9 mouse cellular contexts compared by ENCODE assay signal in genomic region chr11:117993190-117994175, GRCm38 (mm10). TPM values are rescaled to one million over a fixed set of nuclear protein-coding genes. Genes with fewer than 3 reads are reported as not detected.
DNase-seq lines count a peak whose midpoint lies in the region; ATAC-seq and TF ChIP-seq lines count a peak whose summit lies in the region.
"Had no signal": no experiment of that assay in that cellular context is flagged by ENCODE, and none has a peak within 500 bp of the region (broad histone marks: within the 10 kb centered on the region; RNA-seq: fewer than 3 reads in every experiment).

No protein-coding gene starts in this region.

- no peak for TF ChIP-seq CTCF in spleen, adult 2 months (IDR thresholded peaks at IDR 0.05; ENCODE audit: extremely low read depth, insufficient read depth, insufficient read length, insufficient replicate concordance)

- TF ChIP-seq POLR2A in spleen, adult 2 months (IDR thresholded peaks at IDR 0.05; ENCODE audit: low read depth, low read length) = no peak

- ATAC-seq in heart, embryonic 15.5 days (replicated peaks; ENCODE audit: insufficient number of reproducible peaks, insufficient read depth, low FRiP score, low read depth) = no peak
- ATAC-seq in liver, embryonic 12.5 days = no peak

- no peaks in the 10 kb centered on the region for H3K27me3 ChIP-seq in heart, embryonic 15.5 days
- no peaks in the 10 kb centered on the region for H3K27me3 ChIP-seq in spleen, adult 2 months (ENCODE audit: control insufficient read depth, insufficient read depth, low read length)
- H3K27me3 ChIP-seq in liver, embryonic 12.5 days (replicated peaks) = no peaks in the 10 kb centered on the region
- H3K27me3 ChIP-seq in forebrain, embryonic 10.5 days (ENCODE audit: poor library complexity, severe bottlenecking) = no peaks in the 10 kb centered on the region

- H3K4me1 ChIP-seq in heart, embryonic 15.5 days (replicated peaks) = peaks cover 71% of the 10 kb centered on the region
- peaks cover 21% of the 10 kb centered on the region; the same call in 1 of the 2 replicates for H3K4me1 ChIP-seq in spleen, adult 2 months (ENCODE audit: control insufficient read depth, insufficient read depth, insufficient read length)
- H3K4me1 ChIP-seq in liver, embryonic 12.5 days = peaks cover 88% of the 10 kb centered on the region
- peaks cover 80% of the 10 kb centered on the region for H3K4me1 ChIP-seq in forebrain, embryonic 10.5 days

- H3K27ac ChIP-seq in heart, embryonic 15.5 days = peak overlapping the region; percentile 81
- H3K27ac ChIP-seq in spleen, adult 2 months (ENCODE audit: insufficient read depth, low read length) = peak overlapping the region; percentile 16; the same call in 1 of the 2 replicates
- peak overlapping the region; percentile 57 for H3K27ac ChIP-seq in liver, embryonic 12.5 days
- H3K27ac ChIP-seq in forebrain, embryonic 10.5 days = no peak overlapping the region

- intact Hi-C loops in heart, postnatal 14 days (cut with DNase I) = no loop called here

- H3K4me3 ChIP-seq in heart, embryonic 15.5 days = no peak overlapping the region
- no peak overlapping the region for H3K4me3 ChIP-seq in spleen, adult 2 months (ENCODE audit: extremely low read depth, insufficient read depth, insufficient read length)
- H3K4me3 ChIP-seq in liver, embryonic 12.5 days = no peak overlapping the region
- no peak overlapping the region for H3K4me3 ChIP-seq in forebrain, embryonic 10.5 days

- 0 out of 2 replicates have a peak overlapping the region, but pooled peaks have one; percentile 23 for H3K9ac ChIP-seq in heart, embryonic 15.5 days
- peak overlapping the region; percentile 35 for H3K9ac ChIP-seq in liver, embryonic 12.5 days

- H3K9me3 ChIP-seq in heart, embryonic 15.5 days (replicated peaks) = no peaks in the 10 kb centered on the region
- no peaks in the 10 kb centered on the region for H3K9me3 ChIP-seq in liver, embryonic 12.5 days (replicated peaks)
- no peaks in the 10 kb centered on the region for H3K9me3 ChIP-seq in forebrain, embryonic 10.5 days

- no peaks in the 10 kb centered on the region for H3K36me3 ChIP-seq in heart, embryonic 15.5 days
- H3K36me3 ChIP-seq in spleen, adult 2 months (ENCODE audit: control insufficient read depth, insufficient read depth, low read length) = no peaks in the 10 kb centered on the region
- peaks cover 20% of the 10 kb centered on the region for H3K36me3 ChIP-seq in liver, embryonic 12.5 days
- H3K36me3 ChIP-seq in forebrain, embryonic 10.5 days (replicated peaks) = peaks cover 14% of the 10 kb centered on the region

- DNase-seq in heart, postnatal 14 days = no peak
- DNase-seq in spleen, adult 2 months (ENCODE audit: low read depth in 1 of 2, low spot score in 2 of 2) = no peak
- no peak for DNase-seq in spleen, postnatal 4 days (ENCODE audit: low spot score in 2 of 2)
- no peak for DNase-seq in Muller cell, postnatal 12 days (ENCODE audit: inconsistent ontology term)
- no peak for DNase-seq in forebrain, embryonic 10.5 days (ENCODE audit: extremely low spot score, low spot score)
- no peak for DNase-seq in retina, postnatal 1 day
- DNase-seq: thymus, postnatal 14 days had no signal

- WGBS in heart, embryonic 15.5 days = 62% methylated on average over 14 of the region's 14 CpGs
- WGBS in spleen, adult 2 months = 66% methylated on average over 14 of the region's 14 CpGs
- WGBS in liver, embryonic 12.5 days (ENCODE audit: insufficient replicate concordance) = 50% methylated on average over 14 of the region's 14 CpGs
- 77% methylated on average over 14 of the region's 14 CpGs for WGBS in forebrain, embryonic 10.5 days

- peak overlapping the region; percentile 14; the same call in 1 of the 2 replicates for H3K4me2 ChIP-seq in heart, embryonic 15.5 days
- H3K4me2 ChIP-seq in liver, embryonic 12.5 days = no peak overlapping the region

RNA-seq across cellular contexts. Expression of gene Pgs1, which starts 7.4 kb away (rescaled TPM):
- 21.9 and 26.8 TPM in 2 replicates for polyA plus RNA-seq in heart, embryonic 15.5 days (2015; fragmentation: Nextera tagmentation; extraction: Ambion mirVana)
- 10 to 100 TPM; 20.5 to 22.3 TPM for total RNA-seq in heart, postnatal 14 days (2021)
- polyA plus RNA-seq in spleen, adult 2 months (2012; rRNA removed) = 35.6 and 43.7 TPM in 2 replicates
- 26.4 and 29.6 TPM in 2 replicates for polyA plus RNA-seq in liver, embryonic 12.5 days (2016; fragmentation: Nextera tagmentation; extraction: Ambion mirVana)
- 43.8 and 44.7 TPM in 2 replicates for polyA plus RNA-seq in forebrain, embryonic 10.5 days (2016; fragmentation: Nextera tagmentation; extraction: Ambion mirVana)

RNA-seq across cellular contexts. Expression of gene Socs3, which starts 23.6 kb away (rescaled TPM):
- polyA plus RNA-seq in heart, embryonic 15.5 days (2015; fragmentation: Nextera tagmentation; extraction: Ambion mirVana) = 6.7 and 10.9 TPM in 2 replicates
- 1 to 10 TPM; 4.1 to 5.1 TPM for total RNA-seq in heart, postnatal 14 days (2021)
- 22.0 and 31.0 TPM in 2 replicates for polyA plus RNA-seq in spleen, adult 2 months (2012; rRNA removed)
- 8.6 and 9.8 TPM in 2 replicates for polyA plus RNA-seq in liver, embryonic 12.5 days (2016; fragmentation: Nextera tagmentation; extraction: Ambion mirVana)
- 13.6 and 14.7 TPM in 2 replicates for polyA plus RNA-seq in forebrain, embryonic 10.5 days (2016; fragmentation: Nextera tagmentation; extraction: Ambion mirVana)
